Comparison of ENCODE assay signal across 14 mouse cellular contexts in genomic region chr2:170695071-170695936, GRCm38 (mm10). TPM values are rescaled to one million over a fixed set of nuclear protein-coding genes. Genes with fewer than 3 reads are reported as not detected.
A peak's percentile ranks its signal among the peaks of the same experiment; 100 is the strongest.
DNase-seq lines count a peak whose midpoint lies in the region; ATAC-seq lines count a peak whose summit lies in the region.
"Had no signal": no experiment of that assay in that cellular context is flagged by ENCODE, and none has a peak within 500 bp of the region (broad histone marks: within the 10 kb centered on the region; RNA-seq: fewer than 3 reads in every experiment).

No protein-coding gene starts in this region.

- no peaks in the 10 kb centered on the region for H3K36me3 ChIP-seq in embryonic facial prominence, embryonic 12.5 days
- H3K36me3 ChIP-seq in embryonic facial prominence, embryonic 10.5 days (replicated peaks): no peaks in the 10 kb centered on the region
- H3K36me3 ChIP-seq in hindbrain, embryonic 11.5 days (ENCODE audit: control insufficient read depth, insufficient read depth, low read length): no peaks in the 10 kb centered on the region
- H3K36me3 ChIP-seq in hindbrain, embryonic 16.5 days (ENCODE audit: control insufficient read depth, insufficient read depth, low read length): no peaks in the 10 kb centered on the region
- H3K36me3 ChIP-seq in megakaryocyte, embryonic 14.5 days (replicated peaks; ENCODE audit: low read length): no peaks in the 10 kb centered on the region
- no peaks in the 10 kb centered on the region for H3K36me3 ChIP-seq in limb, embryonic 15.5 days
- H3K36me3 ChIP-seq: intestine, embryonic 15.5 days had no signal

- no peak for DNase-seq in embryonic facial prominence, embryonic 10.5 days (ENCODE audit: low spot score)
- no peak for DNase-seq in hindbrain, embryonic 11.5 days (ENCODE audit: low spot score)
- no peak for DNase-seq in spleen, adult 18-20 months
- DNase-seq: cerebellum, postnatal 14 days; kidney, postnatal 14 days; lung, postnatal 4 days; thymus, postnatal 25 days had no signal

- H3K27me3 ChIP-seq in embryonic facial prominence, embryonic 12.5 days: no peaks in the 10 kb centered on the region
- H3K27me3 ChIP-seq in embryonic facial prominence, embryonic 10.5 days (replicated peaks; ENCODE audit: low read depth, poor library complexity, severe bottlenecking): no peaks in the 10 kb centered on the region
- H3K27me3 ChIP-seq in hindbrain, embryonic 11.5 days (ENCODE audit: control insufficient read depth, insufficient read depth, low read length): no peaks in the 10 kb centered on the region
- no peaks in the 10 kb centered on the region for H3K27me3 ChIP-seq in hindbrain, embryonic 16.5 days (replicated peaks; ENCODE audit: control insufficient read depth, insufficient read depth, low read length)
- H3K27me3 ChIP-seq in megakaryocyte, embryonic 14.5 days (replicated peaks): no peaks in the 10 kb centered on the region
- no peaks in the 10 kb centered on the region for H3K27me3 ChIP-seq in limb, embryonic 15.5 days
- H3K27me3 ChIP-seq: intestine, embryonic 15.5 days had no signal

- no peak overlapping the region for H3K4me2 ChIP-seq in embryonic facial prominence, embryonic 12.5 days (replicated peaks)
- no peak overlapping the region for H3K4me2 ChIP-seq in hindbrain, embryonic 11.5 days (replicated peaks; ENCODE audit: low read depth, low read length)
- no peak overlapping the region for H3K4me2 ChIP-seq in hindbrain, embryonic 16.5 days (ENCODE audit: low read length)
- no peak overlapping the region for H3K4me2 ChIP-seq in limb, embryonic 15.5 days
- H3K4me2 ChIP-seq: intestine, embryonic 15.5 days had no signal

- H3K4me3 ChIP-seq in embryonic facial prominence, embryonic 12.5 days: no peak overlapping the region
- no peak overlapping the region for H3K4me3 ChIP-seq in embryonic facial prominence, embryonic 10.5 days
- H3K4me3 ChIP-seq in hindbrain, embryonic 11.5 days (ENCODE audit: low read depth, low read length): no peak overlapping the region
- no peak overlapping the region for H3K4me3 ChIP-seq in hindbrain, embryonic 16.5 days (ENCODE audit: low read length)
- peak overlapping the region; percentile 72 for H3K4me3 ChIP-seq in megakaryocyte, embryonic 14.5 days (replicated peaks)
- no peak overlapping the region for H3K4me3 ChIP-seq in limb, embryonic 15.5 days
- H3K4me3 ChIP-seq: intestine, embryonic 15.5 days had no signal

- no peaks in the 10 kb centered on the region for H3K4me1 ChIP-seq in embryonic facial prominence, embryonic 12.5 days
- peaks cover 15% of the 10 kb centered on the region; the same call in 1 of the 2 replicates for H3K4me1 ChIP-seq in embryonic facial prominence, embryonic 10.5 days
- no peaks in the 10 kb centered on the region for H3K4me1 ChIP-seq in hindbrain, embryonic 11.5 days (replicated peaks; ENCODE audit: control insufficient read depth, insufficient read depth, low read length)
- H3K4me1 ChIP-seq in hindbrain, embryonic 16.5 days (ENCODE audit: control insufficient read depth, insufficient read depth, low read depth, low read length): no peaks in the 10 kb centered on the region
- H3K4me1 ChIP-seq in megakaryocyte, embryonic 14.5 days: no peaks in the 10 kb centered on the region
- H3K4me1 ChIP-seq in limb, embryonic 15.5 days: no peaks in the 10 kb centered on the region
- H3K4me1 ChIP-seq: intestine, embryonic 15.5 days had no signal

- 78% methylated on average over 23 of the region's 23 CpGs for WGBS in embryonic facial prominence, embryonic 12.5 days
- 81% methylated on average over 23 of the region's 23 CpGs for WGBS in embryonic facial prominence, embryonic 10.5 days
- WGBS in hindbrain, embryonic 11.5 days: 86% methylated on average over 23 of the region's 23 CpGs
- 85% methylated on average over 23 of the region's 23 CpGs for WGBS in hindbrain, embryonic 16.5 days
- 80% methylated on average over 23 of the region's 23 CpGs for WGBS in limb, embryonic 15.5 days

- H3K27ac ChIP-seq in embryonic facial prominence, embryonic 12.5 days: no peak overlapping the region
- H3K27ac ChIP-seq in embryonic facial prominence, embryonic 10.5 days (replicated peaks): no peak overlapping the region
- H3K27ac ChIP-seq in hindbrain, embryonic 11.5 days (ENCODE audit: low read depth, low read length): no peak overlapping the region
- H3K27ac ChIP-seq in hindbrain, embryonic 16.5 days (ENCODE audit: low read depth, low read length): no peak overlapping the region
- no peak overlapping the region for H3K27ac ChIP-seq in limb, embryonic 15.5 days
- H3K27ac ChIP-seq: intestine, embryonic 15.5 days; liver, embryonic 14.5 days had no signal

- ATAC-seq in embryonic facial prominence, embryonic 12.5 days (ENCODE audit: insufficient number of reproducible peaks, insufficient read depth, low FRiP score, low TSS enrichment): peak; percentile 77; the same call in 1 of the 2 replicates
- 0 out of 2 replicates have a peak, but pooled peaks have one; percentile 25 for ATAC-seq in hindbrain, embryonic 11.5 days (ENCODE audit: low FRiP score)
- no peak for ATAC-seq in hindbrain, embryonic 16.5 days
- ATAC-seq in megakaryocyte, adult 5-6 weeks (ENCODE audit: poor library complexity, severe bottlenecking): no peak
- 0 out of 2 replicates have a peak, but pooled peaks have one; percentile 35 for ATAC-seq in limb, embryonic 15.5 days (ENCODE audit: insufficient number of reproducible peaks, low FRiP score, low TSS enrichment, low read depth)
- ATAC-seq: intestine, embryonic 15.5 days had no signal

- H3K9me3 ChIP-seq in embryonic facial prominence, embryonic 12.5 days: no peaks in the 10 kb centered on the region
- no peaks in the 10 kb centered on the region for H3K9me3 ChIP-seq in embryonic facial prominence, embryonic 10.5 days
- H3K9me3 ChIP-seq in hindbrain, embryonic 11.5 days (ENCODE audit: control insufficient read depth, low read length): no peaks in the 10 kb centered on the region
- no peaks in the 10 kb centered on the region for H3K9me3 ChIP-seq in hindbrain, embryonic 16.5 days (ENCODE audit: control insufficient read depth, low read length)
- peaks cover 74% of the 10 kb centered on the region for H3K9me3 ChIP-seq in megakaryocyte, embryonic 14.5 days
- H3K9me3 ChIP-seq in limb, embryonic 15.5 days: no peaks in the 10 kb centered on the region
- H3K9me3 ChIP-seq: intestine, embryonic 15.5 days had no signal

- H3K9ac ChIP-seq in embryonic facial prominence, embryonic 12.5 days: no peak overlapping the region
- no peak overlapping the region for H3K9ac ChIP-seq in hindbrain, embryonic 11.5 days (ENCODE audit: low read depth, low read length)
- H3K9ac ChIP-seq in hindbrain, embryonic 16.5 days (ENCODE audit: low read depth, low read length): no peak overlapping the region
- no peak overlapping the region for H3K9ac ChIP-seq in limb, embryonic 15.5 days
- H3K9ac ChIP-seq: intestine, embryonic 15.5 days; liver, embryonic 14.5 days had no signal

RNA-seq across cellular contexts. Expression of gene Dok5, which starts 36.3 kb away (rescaled TPM):
- 8.9 and 10.4 TPM in 2 replicates for polyA plus RNA-seq in embryonic facial prominence, embryonic 12.5 days (2016; fragmentation: Nextera tagmentation; extraction: Ambion mirVana)
- 11.8 and 16.3 TPM in 2 replicates for polyA plus RNA-seq in embryonic facial prominence, embryonic 10.5 days (2016; fragmentation: Nextera tagmentation; extraction: Ambion mirVana)
- polyA plus RNA-seq in hindbrain, embryonic 11.5 days (2014; fragmentation: Nextera tagmentation; extraction: Ambion mirVana): 18.0 and 19.4 TPM in 2 replicates
- 62.3 and 64.5 TPM in 2 replicates for polyA plus RNA-seq in hindbrain, embryonic 16.5 days (2015; fragmentation: Nextera tagmentation; extraction: Ambion mirVana)
- polyA plus RNA-seq in megakaryocyte, embryonic 14.5 days (2012; ENCODE audit: insufficient read depth, low replicate concordance): not detected in 2 replicates
- not detected in 2 replicates for total RNA-seq in megakaryocyte, adult 5-6 weeks (2015)
- not detected in 2 replicates for total RNA-seq in megakaryocyte, adult 5-6 weeks (2017)
- 12.3 and 12.7 TPM in 2 replicates for polyA plus RNA-seq in limb, embryonic 15.5 days (2015; fragmentation: Nextera tagmentation; extraction: Ambion mirVana)

Comparison
In these comparisons a context has a peak if more than half of its experiments do, and no peak if none do; other contexts are left out.
1. ATAC-seq: peak in embryonic facial prominence, embryonic 12.5 days (single experiment), hindbrain, embryonic 11.5 days (single experiment) and limb, embryonic 15.5 days (single experiment); none in hindbrain, embryonic 16.5 days (single experiment) and megakaryocyte, adult 5-6 weeks (single experiment).